Mouse (Mus musculus) embryo, embryonic 10 days (tissue): ENCODE measurements at regions not wholly inside any gene's neighbourhood (a gene's known extent, or its start where the extent isn't known, plus 50 kb on each side); places are given as distances from the start of the nearest gene placed in this dataset.

Source experiments
- DNase-seq: peaks from one replicate; pipeline ENCODE4 v3.0.0-alpha.2; 2015; ENCODE audit warnings: low spot score

DNA sequence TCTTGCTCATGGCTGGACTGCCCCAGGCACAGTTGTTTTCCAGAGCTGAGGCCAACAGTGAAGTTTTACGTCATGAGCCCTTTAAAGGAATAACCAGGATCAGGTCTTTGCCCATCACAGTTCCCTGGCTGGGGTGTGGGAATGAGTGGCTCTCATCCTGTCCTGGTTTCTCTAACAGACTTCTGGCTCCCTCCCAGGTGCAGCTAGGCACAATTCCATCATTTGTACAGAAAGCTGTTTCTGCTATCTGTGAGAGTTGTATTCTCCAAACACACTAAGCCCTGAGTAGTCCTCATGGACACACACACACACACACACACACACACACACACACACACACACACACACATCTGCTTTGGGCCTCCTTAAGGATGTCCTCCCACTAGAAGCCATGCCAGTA, 127.1 kb upstream of the Impad1 start:
- no peak for DNase-seq

DNA sequence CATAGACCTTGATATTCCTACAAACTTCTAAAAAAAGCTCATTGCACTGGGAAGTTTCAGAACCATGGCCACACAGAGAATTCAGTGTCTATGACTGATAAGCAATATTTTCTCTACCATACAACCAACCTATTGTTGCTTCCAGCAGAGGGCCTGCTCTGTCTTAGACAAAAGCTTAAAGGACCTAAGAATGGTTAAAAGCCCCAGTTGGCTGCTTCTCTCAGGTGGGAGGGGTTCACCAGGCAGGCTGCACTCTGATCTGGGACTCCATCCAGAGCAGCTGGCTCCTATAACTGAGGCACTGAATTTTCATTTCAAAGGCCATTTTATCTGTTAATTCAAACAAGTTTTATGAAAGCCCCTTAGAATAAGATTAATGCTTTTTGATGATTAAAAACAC, 82.1 kb upstream of the Impad1 start:
- peak; percentile 4 for DNase-seq

DNA sequence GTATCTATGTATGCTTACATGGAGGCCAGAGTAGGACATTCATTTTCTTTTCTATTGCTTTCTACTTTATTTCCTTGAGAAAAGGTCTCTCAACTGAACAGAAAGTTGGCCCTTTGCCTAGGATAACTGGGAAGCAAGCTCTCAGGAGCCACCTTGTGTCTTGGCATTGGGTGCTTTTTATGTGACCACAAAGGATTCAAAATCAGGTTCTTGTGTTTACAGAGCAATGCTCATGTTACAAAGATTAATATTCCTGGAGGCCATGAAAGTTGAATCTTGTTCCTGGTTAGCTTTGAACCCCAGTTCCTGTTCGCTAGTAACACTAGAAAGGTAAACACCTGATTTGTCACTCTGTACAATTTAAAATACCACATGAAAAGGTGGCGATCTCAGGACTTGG, 65.2 kb upstream of the Impad1 start:
- DNase-seq, result no peak
